Mouse (Mus musculus): ENCODE measurements at regions not wholly inside any gene's neighbourhood (a gene's known extent, or its start where the extent isn't known, plus 50 kb on each side); places are given as distances from the start of the nearest gene placed in this dataset.

- Histone ChIP-seq H3K4me2 (ENCODE audit: low read length) (no peak overlapping the region), H3K27me3 (replicated peaks; ENCODE audit: control insufficient read depth, insufficient read depth, low read length) (no peaks in the 10 kb centered on the region), H3K9me3 (ENCODE audit: control insufficient read depth, low read length) (no peaks in the 10 kb centered on the region), H3K9ac (ENCODE audit: low read length) (no peak overlapping the region), H3K4me3 (ENCODE audit: low read depth, low read length) (no peak overlapping the region), H3K27ac (ENCODE audit: low read depth) (no peak overlapping the region), H3K36me3 (ENCODE audit: control insufficient read depth, insufficient read depth, low read length) (no peaks in the 10 kb centered on the region), H3K4me1 (replicated peaks; ENCODE audit: control insufficient read depth, insufficient read depth, low read length) (no peaks in the 10 kb centered on the region)
- 60% methylated on average over 3 of the region's 3 CpGs for WGBS
- DNase-seq (ENCODE audit: low spot score) (no peak), ATAC-seq (replicated peaks; ENCODE audit: low FRiP score, low TSS enrichment, low read depth) (no peak)
These were observed 215.2 kb downstream of the Arl4a start for GRCm38 (mm10) chr12:39822671-39823070.

- no peak overlapping the region for H3K4me3 ChIP-seq (ENCODE audit: low read depth, low read length)
- DNase-seq (ENCODE audit: low spot score): no peak
- WGBS: 38% methylated on average over 4 of the region's 4 CpGs
These were observed 236.3 kb downstream of the Arl4a start for GRCm38 (mm10) chr12:39801536-39801935.

GRCm38 (mm10) chr12:39797843-39798242, 240.0 kb downstream of the Arl4a start:
- Histone ChIP-seq H3K4me1 (replicated peaks; ENCODE audit: control insufficient read depth, insufficient read depth, low read length) (no peaks in the 10 kb centered on the region), H3K27ac (ENCODE audit: low read depth) (no peak overlapping the region), H3K4me3 (ENCODE audit: low read depth, low read length) (no peak overlapping the region), H3K36me3 (ENCODE audit: control insufficient read depth, insufficient read depth, low read length) (no peaks in the 10 kb centered on the region), H3K27me3 (replicated peaks; ENCODE audit: control insufficient read depth, insufficient read depth, low read length) (no peaks in the 10 kb centered on the region), H3K9me3 (ENCODE audit: control insufficient read depth, low read length) (no peaks in the 10 kb centered on the region), H3K4me2 (ENCODE audit: low read length) (no peak overlapping the region), H3K9ac (ENCODE audit: low read length) (no peak overlapping the region)
- ATAC-seq (replicated peaks; ENCODE audit: low FRiP score, low TSS enrichment, low read depth) (no peak), DNase-seq (ENCODE audit: low spot score) (no peak)
- WGBS: 89% methylated on average over 2 of the region's 2 CpGs

More at GRCm38 (mm10) chr12:39801536-39801935, 236.3 kb downstream of the Arl4a start:
- H3K27ac ChIP-seq (ENCODE audit: low read depth): no peak overlapping the region
- H3K4me2 ChIP-seq (ENCODE audit: low read length): no peak overlapping the region
- ATAC-seq (replicated peaks; ENCODE audit: low FRiP score, low TSS enrichment, low read depth): no peak
- H3K9ac ChIP-seq (ENCODE audit: low read length): no peak overlapping the region
- no peaks in the 10 kb centered on the region for H3K27me3 ChIP-seq (replicated peaks; ENCODE audit: control insufficient read depth, insufficient read depth, low read length)
- no peaks in the 10 kb centered on the region for H3K36me3 ChIP-seq (ENCODE audit: control insufficient read depth, insufficient read depth, low read length)
- no peaks in the 10 kb centered on the region for H3K9me3 ChIP-seq (ENCODE audit: control insufficient read depth, low read length)
- H3K4me1 ChIP-seq (replicated peaks; ENCODE audit: control insufficient read depth, insufficient read depth, low read length): no peaks in the 10 kb centered on the region

GRCm38 (mm10) chr12:39796939-39797338, 240.9 kb downstream of the Arl4a start:
- no peak overlapping the region for H3K4me3 ChIP-seq (ENCODE audit: low read depth, low read length)
- no peaks in the 10 kb centered on the region for H3K27me3 ChIP-seq (replicated peaks; ENCODE audit: control insufficient read depth, insufficient read depth, low read length)
- no peak for ATAC-seq (replicated peaks; ENCODE audit: low FRiP score, low TSS enrichment, low read depth)
- no peaks in the 10 kb centered on the region for H3K36me3 ChIP-seq (ENCODE audit: control insufficient read depth, insufficient read depth, low read length)
- H3K4me1 ChIP-seq (replicated peaks; ENCODE audit: control insufficient read depth, insufficient read depth, low read length): no peaks in the 10 kb centered on the region
- H3K9ac ChIP-seq (ENCODE audit: low read length): no peak overlapping the region
- no peaks in the 10 kb centered on the region for H3K9me3 ChIP-seq (ENCODE audit: control insufficient read depth, low read length)
- H3K4me2 ChIP-seq (ENCODE audit: low read length): no peak overlapping the region
- 85% methylated on average over 3 of the region's 3 CpGs for WGBS
- no peak overlapping the region for H3K27ac ChIP-seq (ENCODE audit: low read depth)
- DNase-seq (ENCODE audit: low spot score): no peak

- Histone ChIP-seq H3K9me3 (ENCODE audit: control insufficient read depth, low read length) (no peaks in the 10 kb centered on the region), H3K4me3 (ENCODE audit: low read depth, low read length) (no peak overlapping the region), H3K27me3 (replicated peaks; ENCODE audit: control insufficient read depth, insufficient read depth, low read length) (no peaks in the 10 kb centered on the region), H3K9ac (ENCODE audit: low read length) (no peak overlapping the region), H3K4me1 (replicated peaks; ENCODE audit: control insufficient read depth, insufficient read depth, low read length) (no peaks in the 10 kb centered on the region), H3K4me2 (ENCODE audit: low read length) (no peak overlapping the region), H3K27ac (ENCODE audit: low read depth) (no peak overlapping the region), H3K36me3 (ENCODE audit: control insufficient read depth, insufficient read depth, low read length) (no peaks in the 10 kb centered on the region)
- ATAC-seq (replicated peaks; ENCODE audit: low FRiP score, low TSS enrichment, low read depth): no peak
- WGBS: 64% methylated on average over 3 of the region's 3 CpGs
- DNase-seq (ENCODE audit: low spot score): no peak
These were observed 252.8 kb downstream of the Arl4a start for GRCm38 (mm10) chr12:39785026-39785425.

GRCm38 (mm10) chr12:39784532-39784931, 253.3 kb downstream of the Arl4a start:
- H3K4me2 ChIP-seq (ENCODE audit: low read length): no peak overlapping the region
- H3K27ac ChIP-seq (ENCODE audit: low read depth): no peak overlapping the region
- ATAC-seq (replicated peaks; ENCODE audit: low FRiP score, low TSS enrichment, low read depth) (no peak), DNase-seq (ENCODE audit: low spot score) (no peak)
- no peaks in the 10 kb centered on the region for H3K9me3 ChIP-seq (ENCODE audit: control insufficient read depth, low read length)
- 70% methylated on average over 3 of the region's 3 CpGs for WGBS
- no peak overlapping the region for H3K4me3 ChIP-seq (ENCODE audit: low read depth, low read length)
- H3K27me3 ChIP-seq (replicated peaks; ENCODE audit: control insufficient read depth, insufficient read depth, low read length): no peaks in the 10 kb centered on the region
- no peak overlapping the region for H3K9ac ChIP-seq (ENCODE audit: low read length)
- H3K36me3 ChIP-seq (ENCODE audit: control insufficient read depth, insufficient read depth, low read length): no peaks in the 10 kb centered on the region
- H3K4me1 ChIP-seq (replicated peaks; ENCODE audit: control insufficient read depth, insufficient read depth, low read length): no peaks in the 10 kb centered on the region

- H3K9me3 ChIP-seq (ENCODE audit: control insufficient read depth, low read length): no peaks in the 10 kb centered on the region
- 64% methylated on average over 3 of the region's 3 CpGs for whole genome bisulfite sequencing
- no peak overlapping the region for H3K9ac ChIP-seq (ENCODE audit: low read length)
- H3K4me3 ChIP-seq (ENCODE audit: low read depth, low read length): no peak overlapping the region
- H3K36me3 ChIP-seq (ENCODE audit: control insufficient read depth, insufficient read depth, low read length): no peaks in the 10 kb centered on the region
- no peak overlapping the region for H3K27ac ChIP-seq (ENCODE audit: low read depth)
- H3K4me1 ChIP-seq (replicated peaks; ENCODE audit: control insufficient read depth, insufficient read depth, low read length): no peaks in the 10 kb centered on the region
- H3K4me2 ChIP-seq (ENCODE audit: low read length): no peak overlapping the region
- ATAC-seq (replicated peaks; ENCODE audit: low FRiP score, low TSS enrichment, low read depth): no peak; the same call in 1 of the 2 replicates
- DNase-seq (ENCODE audit: low spot score): no peak
- H3K27me3 ChIP-seq (replicated peaks; ENCODE audit: control insufficient read depth, insufficient read depth, low read length): no peaks in the 10 kb centered on the region
These were observed 261.7 kb downstream of the Arl4a start for GRCm38 (mm10) chr12:39776173-39776572.

GRCm38 (mm10) chr12:39766988-39767387, 270.8 kb downstream of the Arl4a start:
- DNase-seq (ENCODE audit: low spot score) (no peak), ATAC-seq (replicated peaks; ENCODE audit: low FRiP score, low TSS enrichment, low read depth) (no peak)
- no peaks in the 10 kb centered on the region for H3K9me3 ChIP-seq (ENCODE audit: control insufficient read depth, low read length)
- no peaks in the 10 kb centered on the region for H3K36me3 ChIP-seq (ENCODE audit: control insufficient read depth, insufficient read depth, low read length)
- H3K9ac ChIP-seq (ENCODE audit: low read length): no peak overlapping the region
- H3K4me2 ChIP-seq (ENCODE audit: low read length): no peak overlapping the region
- peaks cover under 1% of the 10 kb centered on the region; the same call in 1 of the 2 replicates for H3K4me1 ChIP-seq (replicated peaks; ENCODE audit: control insufficient read depth, insufficient read depth, low read length)
- no peaks in the 10 kb centered on the region for H3K27me3 ChIP-seq (replicated peaks; ENCODE audit: control insufficient read depth, insufficient read depth, low read length)
- 87% methylated on average over 11 of the region's 11 CpGs for WGBS
- H3K27ac ChIP-seq (ENCODE audit: low read depth): no peak overlapping the region
- no peak overlapping the region for H3K4me3 ChIP-seq (ENCODE audit: low read depth, low read length)

GRCm38 (mm10) chr12:39763529-39763928, 274.3 kb downstream of the Arl4a start:
- Histone ChIP-seq H3K27me3 (replicated peaks; ENCODE audit: control insufficient read depth, insufficient read depth, low read length) (no peaks in the 10 kb centered on the region), H3K4me3 (ENCODE audit: low read depth, low read length) (no peak overlapping the region), H3K36me3 (ENCODE audit: control insufficient read depth, insufficient read depth, low read length) (no peaks in the 10 kb centered on the region), H3K9ac (ENCODE audit: low read length) (no peak overlapping the region), H3K27ac (ENCODE audit: low read depth) (no peak overlapping the region), H3K4me2 (ENCODE audit: low read length) (no peak overlapping the region), H3K4me1 (replicated peaks; ENCODE audit: control insufficient read depth, insufficient read depth, low read length) (peaks cover 8% of the 10 kb centered on the region; the same call in 1 of the 2 replicates), H3K9me3 (ENCODE audit: control insufficient read depth, low read length) (no peaks in the 10 kb centered on the region)
- DNase-seq (ENCODE audit: low spot score) (no peak), ATAC-seq (replicated peaks; ENCODE audit: low FRiP score, low TSS enrichment, low read depth) (no peak)
- 85% methylated on average over 3 of the region's 3 CpGs for WGBS

All from intestine, embryonic 14.5 days (tissue).